Mouse (Mus musculus): ENCODE results near the gene Homer3.

The Homer3 gene

GRCm38 (mm10) chr8:70331526-70331925 is 48.9 kb downstream of the Homer3 start:
- in situ Hi-C loops (cut with MboI, MseI), result no loop called here

GRCm38 (mm10) chr8:70332070-70332877 is 49.6 kb downstream of the Homer3 start:
- in situ Hi-C loops (cut with MboI, MseI), result no loop called here

- in situ Hi-C loops (cut with MboI, MseI), result no loop called here
Observed at GRCm38 (mm10) chr8:70332878-70333202, 50.2 kb downstream of the Homer3 start.

DNA sequence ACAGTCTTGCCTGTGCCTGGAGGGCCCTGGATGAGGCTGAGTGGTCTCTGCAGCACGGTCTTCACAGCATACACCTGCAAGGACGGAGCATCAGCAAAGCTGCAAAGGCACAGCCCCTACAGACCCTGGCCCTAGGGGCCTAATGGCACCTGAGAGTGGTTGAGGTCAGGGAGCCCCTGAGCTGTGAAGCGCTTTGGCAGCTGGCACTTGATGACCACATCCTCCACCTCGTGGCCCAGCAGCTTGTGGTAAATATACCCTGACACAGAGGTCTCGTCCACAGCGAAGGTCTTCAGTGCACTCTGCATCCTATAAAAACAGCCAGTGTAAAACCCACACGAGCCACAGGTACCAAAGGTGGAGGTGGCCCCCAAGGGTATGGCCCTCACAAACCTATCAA is 56.3 kb downstream of the Homer3 start:
- in situ Hi-C loops (cut with MboI, MseI), result no loop called here

DNA sequence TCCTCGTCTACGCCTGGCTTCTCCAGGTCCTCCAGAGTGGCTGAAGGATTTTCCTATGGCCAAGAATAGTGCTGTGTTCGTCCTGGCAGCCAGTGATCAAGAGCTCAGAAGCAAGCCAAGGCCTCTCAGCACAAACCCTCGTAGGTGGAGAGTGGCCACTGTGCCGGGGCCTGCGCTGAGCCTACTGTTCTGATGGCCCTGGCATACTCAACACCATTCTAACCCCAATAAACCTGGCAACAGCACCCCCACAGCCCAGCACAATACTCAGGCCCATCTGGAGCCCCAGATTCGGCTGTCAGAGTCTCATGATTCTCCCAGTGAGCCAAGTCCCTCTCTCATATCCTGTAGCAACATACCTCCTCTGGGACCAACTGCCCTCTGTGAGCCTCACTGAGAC is 58.0 kb downstream of the Homer3 start:
- in situ Hi-C loops (cut with MboI, MseI), result no loop called here

DNA sequence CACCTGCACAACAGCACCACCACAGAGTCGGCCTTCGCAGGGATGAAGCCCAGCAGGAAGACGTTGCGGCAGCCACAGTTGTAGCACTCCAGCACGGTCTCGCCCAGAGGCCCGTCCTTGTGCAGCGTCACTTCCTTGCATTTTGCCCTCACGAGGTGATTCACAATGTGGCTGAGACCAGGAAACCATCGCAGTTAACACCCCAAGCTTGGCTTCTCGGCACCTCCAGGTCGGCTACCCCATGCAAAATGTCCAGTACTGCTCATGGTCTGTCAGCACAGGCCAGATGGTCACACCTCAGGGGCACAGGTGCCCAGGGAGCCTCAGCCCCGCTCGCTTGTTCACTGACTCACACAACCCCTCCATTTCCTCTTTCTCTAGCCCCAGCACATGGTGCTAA is 59.4 kb downstream of the Homer3 start:
- in situ Hi-C loops (cut with MboI, MseI), result no loop called here

DNA sequence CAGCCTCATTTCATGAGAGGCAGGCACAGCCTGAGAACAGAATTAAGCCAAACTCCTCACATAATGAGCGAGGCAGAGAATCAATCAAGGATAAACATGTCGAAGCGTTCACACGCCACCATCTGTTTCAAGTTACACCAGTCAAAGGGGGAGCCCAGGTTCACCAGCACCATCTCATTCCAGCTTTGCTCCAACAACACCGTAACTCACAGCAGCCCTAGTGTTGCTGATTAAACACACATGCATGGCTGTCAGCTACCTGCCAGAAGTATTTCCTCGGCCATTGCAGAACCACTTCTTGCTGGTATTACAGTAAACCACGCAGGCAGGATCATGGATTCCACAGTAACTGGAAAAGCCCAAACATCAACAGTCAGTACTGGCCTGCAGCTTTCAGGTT is 60.4 kb downstream of the Homer3 start:
- in situ Hi-C loops (cut with MboI, MseI), result no loop called here

- in situ Hi-C loops (cut with MboI, MseI), result no loop called here
Observed at GRCm38 (mm10) chr8:70343696-70344095, 61.1 kb downstream of the Homer3 start.

Measured in T-helper 17 cell (primary cell).